ENCODE assay signal across 8 mouse cellular contexts in genomic region chr11:104442333-104443136, GRCm38 (mm10). TPM values are rescaled to one million over a fixed set of nuclear protein-coding genes. Genes with fewer than 3 reads are reported as not detected.
A peak's percentile ranks its signal among the peaks of the same experiment; 100 is the strongest.
DNase-seq lines count a peak whose midpoint lies in the region; ATAC-seq and TF ChIP-seq lines count a peak whose summit lies in the region.

No protein-coding gene starts in this region.

- peaks cover 68% of the 10 kb centered on the region for H3K4me1 ChIP-seq in erythroblast, embryonic 14.5 days (ENCODE audit: control insufficient read depth)
- peaks cover 41% of the 10 kb centered on the region for H3K4me1 ChIP-seq in heart, embryonic 13.5 days
- peaks cover 51% of the 10 kb centered on the region for H3K4me1 ChIP-seq in liver, embryonic 12.5 days
- no peaks in the 10 kb centered on the region for H3K4me1 ChIP-seq in stomach, embryonic 15.5 days

- ATAC-seq in heart, embryonic 13.5 days (ENCODE audit: extremely low read depth, insufficient number of reproducible peaks, low FRiP score, low TSS enrichment), result peak; percentile 87
- peak; percentile 90 for ATAC-seq in liver, embryonic 12.5 days
- peak; percentile 94 for ATAC-seq in stomach, embryonic 15.5 days (ENCODE audit: insufficient read depth, low FRiP score, low read depth)

- peak; percentile 97 for DNase-seq in brain, embryonic 14.5 days (ENCODE audit: low read depth)
- peak; percentile 96 for DNase-seq in kidney, postnatal 10 days
- DNase-seq in natural killer cell, adult 2 months (ENCODE audit: low spot score in 2 of 2), result peak; percentile 90 to 94

- peaks cover 63% of the 10 kb centered on the region for H3K79me3 ChIP-seq in C2C12 (ENCODE audit: low read depth)

- no peaks in the 10 kb centered on the region for H3K9me3 ChIP-seq in erythroblast, embryonic 14.5 days (ENCODE audit: control insufficient read depth, low read length)
- no peaks in the 10 kb centered on the region for H3K9me3 ChIP-seq in heart, embryonic 13.5 days
- no peaks in the 10 kb centered on the region for H3K9me3 ChIP-seq in liver, embryonic 12.5 days (replicated peaks)
- no peaks in the 10 kb centered on the region for H3K9me3 ChIP-seq in stomach, embryonic 15.5 days

- H3K4me2 ChIP-seq in heart, embryonic 13.5 days, result peak overlapping the region; percentile 83
- peak overlapping the region; percentile 81 for H3K4me2 ChIP-seq in liver, embryonic 12.5 days
- peak overlapping the region; percentile 55 for H3K4me2 ChIP-seq in stomach, embryonic 15.5 days

- H3K27me3 ChIP-seq in C2C12 (ENCODE audit: control insufficient read depth, insufficient read depth, insufficient read length), result no peaks in the 10 kb centered on the region
- no peaks in the 10 kb centered on the region for H3K27me3 ChIP-seq in erythroblast, embryonic 14.5 days (ENCODE audit: control insufficient read depth)
- H3K27me3 ChIP-seq in heart, embryonic 13.5 days (replicated peaks), result no peaks in the 10 kb centered on the region
- no peaks in the 10 kb centered on the region for H3K27me3 ChIP-seq in liver, embryonic 12.5 days (replicated peaks)
- H3K27me3 ChIP-seq in stomach, embryonic 15.5 days (replicated peaks), result no peaks in the 10 kb centered on the region

- no peaks in the 10 kb centered on the region for H3K36me3 ChIP-seq in C2C12 (ENCODE audit: control insufficient read depth, insufficient read depth)
- no peaks in the 10 kb centered on the region; the same call in 1 of the 2 replicates for H3K36me3 ChIP-seq in erythroblast, embryonic 14.5 days (ENCODE audit: control insufficient read depth)
- no peaks in the 10 kb centered on the region for H3K36me3 ChIP-seq in heart, embryonic 13.5 days
- no peaks in the 10 kb centered on the region for H3K36me3 ChIP-seq in liver, embryonic 12.5 days
- no peaks in the 10 kb centered on the region for H3K36me3 ChIP-seq in stomach, embryonic 15.5 days

- under 1% methylated on average over 74 of the region's 82 CpGs for WGBS in heart, embryonic 13.5 days
- under 1% methylated on average over 82 of the region's 82 CpGs for WGBS in liver, embryonic 12.5 days (ENCODE audit: insufficient replicate concordance)
- WGBS in stomach, embryonic 15.5 days, result under 1% methylated on average over 78 of the region's 82 CpGs

- peak overlapping the region; percentile 100 for H3K27ac ChIP-seq in heart, embryonic 13.5 days (replicated peaks)
- H3K27ac ChIP-seq in liver, embryonic 12.5 days, result peak overlapping the region; percentile 100
- peak overlapping the region; percentile 100 for H3K27ac ChIP-seq in stomach, embryonic 15.5 days

- peak; percentile 98 for TF ChIP-seq CTCF in C2C12 (IDR thresholded peaks at IDR 0.05; ENCODE audit: control insufficient read depth, insufficient read depth, insufficient read length)
- TF ChIP-seq CTCF in brain, embryonic 14.5 days (IDR thresholded peaks at IDR 0.05; ENCODE audit: borderline replicate concordance, extremely low read depth, insufficient read depth, insufficient read length), result peak; percentile 48; the same call in 1 of the 2 replicates

- peak overlapping the region; percentile 99 for H3K9ac ChIP-seq in heart, embryonic 13.5 days
- peak overlapping the region; percentile 99 for H3K9ac ChIP-seq in liver, embryonic 12.5 days
- peak overlapping the region; percentile 98 for H3K9ac ChIP-seq in stomach, embryonic 15.5 days

- TF ChIP-seq POLR2A in brain, embryonic 14.5 days (IDR thresholded peaks at IDR 0.05; ENCODE audit: borderline replicate concordance, extremely low read depth, insufficient read depth, insufficient read length, poor library complexity, severe bottlenecking), result peak; percentile 69

- H3K79me2 ChIP-seq in C2C12 (ENCODE audit: control insufficient read depth, insufficient read depth), result peaks cover 89% of the 10 kb centered on the region

- peak overlapping the region; percentile 87 for H3K4me3 ChIP-seq in C2C12 (ENCODE audit: insufficient read depth, poor library complexity, severe bottlenecking)
- H3K4me3 ChIP-seq in erythroblast, embryonic 14.5 days (replicated peaks), result peak overlapping the region; percentile 90
- H3K4me3 ChIP-seq in heart, embryonic 13.5 days, result peak overlapping the region; percentile 92
- peak overlapping the region; percentile 93 for H3K4me3 ChIP-seq in liver, embryonic 12.5 days
- H3K4me3 ChIP-seq in stomach, embryonic 15.5 days (replicated peaks), result peak overlapping the region; percentile 85

- peak overlapping the region; percentile 84 for H3ac ChIP-seq in C2C12 (ENCODE audit: control insufficient read depth, insufficient read length, low read depth)

TF ChIP-seq in C2C12, 6 proteins besides CTCF, POLR2A, EP300 and RAD21:
- TF ChIP-seq MYOD1 (IDR thresholded peaks at IDR 0.05; ENCODE audit: control insufficient read depth, insufficient read length, low read depth) (no peak), MAX (IDR thresholded peaks at IDR 0.05) (peak; percentile 87), MYOG (IDR thresholded peaks at IDR 0.05; ENCODE audit: control insufficient read depth, extremely low read depth, insufficient read length) (no peak), CEBPB (IDR thresholded peaks at IDR 0.05; ENCODE audit: low read depth) (no peak)

RNA-seq across cellular contexts. Expression of gene Kansl1, which starts 26.1 kb away (rescaled TPM):
- 14.5 TPM for polyA plus RNA-seq in C2C12 (2012; fragmentation: generic; extraction: Trizol)
- polyA plus RNA-seq in brain, embryonic 14.5 days (2012; rRNA removed), result 129 and 133 TPM in 2 replicates
- 7.5 and 8.5 TPM in 2 replicates for polyA plus RNA-seq in erythroblast, embryonic 14.5 days (2012)
- 12.6 and 13.3 TPM in 2 replicates for polyA plus RNA-seq in heart, embryonic 13.5 days (2015; fragmentation: Nextera tagmentation; extraction: Ambion mirVana)
- 9.4 and 10.2 TPM in 2 replicates for polyA plus RNA-seq in liver, embryonic 12.5 days (2016; fragmentation: Nextera tagmentation; extraction: Ambion mirVana)
- polyA plus RNA-seq in stomach, embryonic 15.5 days (2015; fragmentation: Nextera tagmentation; extraction: Ambion mirVana), result 16.6 and 19.1 TPM in 2 replicates

Comparison
In these comparisons a context has a peak if more than half of its experiments do, and no peak if none do; other contexts are left out.
1. Peak in every context shown above with its lines: DNase-seq, ATAC-seq, H3K4me3 ChIP-seq and H3K27ac ChIP-seq.